Mouse (Mus musculus) neural tube, embryonic 14.5 days (tissue): ENCODE results near the gene Anxa11. TPM values are rescaled to one million over a fixed set of nuclear protein-coding genes. Genes with fewer than 3 reads are reported as not detected.

ENCODE experiments used
- ATAC-seq: fragments of 200-750 bp; cut with Nextera tagmentation; 2 replicates; pipeline ENCODE4 v1.8.0; 2017; ENCODE audit warnings: low read depth, mild to moderate bottlenecking, moderate TSS enrichment, moderate library complexity
- H3K27ac ChIP-seq: fragments of 300-500 bp; sonication (generic); 2 replicates; pipeline ENCODE4 v1.5.1; 2014; ENCODE audit warnings: low read depth, mild to moderate bottlenecking, control low read depth, low read length, moderate library complexity, mixed read lengths
- H3K27me3 ChIP-seq: fragments of 300-500 bp; sonication (generic); 2 replicates; pipeline ENCODE4 v1.6.1; 2014; ENCODE audit warnings: low read length; ENCODE audit not compliant: control insufficient read depth, insufficient read depth
- H3K36me3 ChIP-seq: fragments of 300-500 bp; sonication (generic); 2 replicates; pipeline ENCODE4 v1.6.1; 2014; ENCODE audit warnings: low read length, mixed read lengths; ENCODE audit not compliant: control insufficient read depth, insufficient read depth
- H3K4me1 ChIP-seq: fragments of 300-500 bp; sonication (generic); 2 replicates; pipeline ENCODE4 v1.6.1; 2014; ENCODE audit warnings: low read length; ENCODE audit not compliant: control insufficient read depth, insufficient read depth
- H3K4me2 ChIP-seq: fragments of 300-500 bp; sonication (generic); 2 replicates; pipeline ENCODE4 v1.6.1; 2014; ENCODE audit warnings: mild to moderate bottlenecking, low read depth, low read length, control low read depth
- H3K4me3 ChIP-seq: fragments of 300-500 bp; sonication (generic); 2 replicates; pipeline ENCODE4 v1.5.1; 2014; ENCODE audit warnings: low read depth, low read length, control low read depth, mixed read lengths
- H3K9ac ChIP-seq: fragments of 300-500 bp; sonication (generic); replicated peaks from 2 replicates; pipeline ENCODE4 v1.6.1; 2014; ENCODE audit warnings: low read depth, mild to moderate bottlenecking, control low read depth, low read length, mixed read lengths
- H3K9me3 ChIP-seq: fragments of 300-500 bp; sonication (generic); 2 replicates; pipeline ENCODE4 v1.6.1; 2016; ENCODE audit warnings: low read length; ENCODE audit not compliant: control insufficient read depth
- WGBS: fragments of 180-500 bp; shearing (Covaris S2); extraction: QIAGEN DNeasy Blood & Tissue Kit; methylation state at CpG from one replicate; pipeline ENCODE4 v1.1.7; 2014; 5-methylcytosine and 5-hydroxymethylcytosine counted together
- polyA plus RNA-seq: library from polyadenylated mRNA; unstranded; fragments of >200 nt; fragmentation: Nextera tagmentation; extraction: Ambion mirVana; gene quantifications from 2 replicates; pipeline ENCODE4 v1.2.1, GENCODE M21; 2014

Anxa11 gene
- polyA plus RNA-seq, 1 experiment from 2014 or later = 0.91 TPM

GRCm38 (mm10) chr14:25831332-25831731 is 10.6 kb upstream of the Anxa11 start:
- H3K9me3 ChIP-seq = no peaks in the 10 kb centered on the region
- WGBS = 79% methylated on average over 1 of the region's 1 CpGs
- no peak overlapping the region for H3K9ac ChIP-seq
- H3K4me2 ChIP-seq = no peak overlapping the region
- H3K4me3 ChIP-seq = no peak overlapping the region
- no peak for ATAC-seq
- no peaks in the 10 kb centered on the region for H3K27me3 ChIP-seq
- H3K4me1 ChIP-seq = no peaks in the 10 kb centered on the region
- no peaks in the 10 kb centered on the region for H3K36me3 ChIP-seq
- no peak overlapping the region for H3K27ac ChIP-seq

- 9% methylated on average over 14 of the region's 14 CpGs for WGBS
- Histone ChIP-seq H3K27ac (no peak overlapping the region), H3K36me3 (no peaks in the 10 kb centered on the region), H3K4me3 (no peak overlapping the region), H3K27me3 (no peaks in the 10 kb centered on the region), H3K4me2 (no peak overlapping the region), H3K9ac (no peak overlapping the region), H3K4me1 (no peaks in the 10 kb centered on the region), H3K9me3 (no peaks in the 10 kb centered on the region)
- ATAC-seq = no peak; the same call in 1 of the 2 replicates
Measured at GRCm38 (mm10) chr14:25832301-25832700, 9.7 kb upstream of the Anxa11 start.

GRCm38 (mm10) chr14:25838411-25838810 is 3.5 kb upstream of the Anxa11 start:
- Histone ChIP-seq H3K4me1 (peaks cover 8% of the 10 kb centered on the region; the same call in 1 of the 2 replicates), H3K9ac (no peak overlapping the region), H3K4me2 (no peak overlapping the region), H3K27me3 (peaks cover 15% of the 10 kb centered on the region), H3K9me3 (no peaks in the 10 kb centered on the region), H3K4me3 (no peak overlapping the region), H3K27ac (no peak overlapping the region), H3K36me3 (no peaks in the 10 kb centered on the region)
- WGBS = 49% methylated on average over 8 of the region's 8 CpGs
- no peak for ATAC-seq

- no peak for ATAC-seq
- Histone ChIP-seq H3K4me2 (no peak overlapping the region), H3K4me3 (no peak overlapping the region), H3K36me3 (no peaks in the 10 kb centered on the region), H3K27ac (no peak overlapping the region), H3K9me3 (no peaks in the 10 kb centered on the region), H3K4me1 (peaks cover 8% of the 10 kb centered on the region; the same call in 1 of the 2 replicates), H3K9ac (no peak overlapping the region), H3K27me3 (peaks cover 19% of the 10 kb centered on the region)
- 75% methylated on average over 7 of the region's 7 CpGs for WGBS
Measured at GRCm38 (mm10) chr14:25839791-25840190, 2.2 kb upstream of the Anxa11 start.

GRCm38 (mm10) chr14:25840961-25841360 is 995 bp upstream of the Anxa11 start:
- Histone ChIP-seq H3K27ac (no peak overlapping the region), H3K9me3 (no peaks in the 10 kb centered on the region), H3K4me3 (no peak overlapping the region), H3K27me3 (peaks cover 19% of the 10 kb centered on the region), H3K36me3 (no peaks in the 10 kb centered on the region), H3K4me1 (peaks cover 8% of the 10 kb centered on the region; the same call in 1 of the 2 replicates), H3K4me2 (no peak overlapping the region), H3K9ac (no peak overlapping the region)
- ATAC-seq = no peak
- WGBS = 5% methylated on average over 7 of the region's 7 CpGs

- peaks cover 8% of the 10 kb centered on the region; the same call in 1 of the 2 replicates for H3K4me1 ChIP-seq
- WGBS = 2% methylated on average over 4 of the region's 4 CpGs
- peaks cover 19% of the 10 kb centered on the region for H3K27me3 ChIP-seq
- H3K4me3 ChIP-seq = peak overlapping the region; percentile 42
- no peaks in the 10 kb centered on the region for H3K9me3 ChIP-seq
- ATAC-seq = no peak
- no peak overlapping the region for H3K9ac ChIP-seq
- H3K4me2 ChIP-seq = peak overlapping the region; percentile 90
- H3K27ac ChIP-seq = no peak overlapping the region
- H3K36me3 ChIP-seq = no peaks in the 10 kb centered on the region
Measured at GRCm38 (mm10) chr14:25841579-25841978, 377 bp upstream of the Anxa11 start.

- under 1% methylated on average over 12 of the region's 12 CpGs for WGBS
- Histone ChIP-seq H3K9ac (no peak overlapping the region), H3K4me3 (peak overlapping the region; percentile 42), H3K27ac (no peak overlapping the region), H3K4me2 (peak overlapping the region; percentile 90), H3K4me1 (peaks cover 8% of the 10 kb centered on the region; the same call in 1 of the 2 replicates), H3K27me3 (peaks cover 19% of the 10 kb centered on the region), H3K36me3 (no peaks in the 10 kb centered on the region), H3K9me3 (no peaks in the 10 kb centered on the region)
- ATAC-seq = no peak
Measured at GRCm38 (mm10) chr14:25842688-25843003, 690 bp downstream of the Anxa11 start.

- H3K27ac ChIP-seq = no peak overlapping the region
- no peaks in the 10 kb centered on the region for H3K9me3 ChIP-seq
- no peaks in the 10 kb centered on the region for H3K36me3 ChIP-seq
- whole genome bisulfite sequencing = 97% methylated on average over 4 of the region's 4 CpGs
- peaks cover 8% of the 10 kb centered on the region; the same call in 1 of the 2 replicates for H3K4me1 ChIP-seq
- no peak overlapping the region for H3K4me3 ChIP-seq
- no peak overlapping the region for H3K9ac ChIP-seq
- no peak for ATAC-seq
- H3K27me3 ChIP-seq = peaks cover 19% of the 10 kb centered on the region
- no peak overlapping the region for H3K4me2 ChIP-seq
Measured at GRCm38 (mm10) chr14:25844372-25844771, 2.4 kb downstream of the Anxa11 start.

GRCm38 (mm10) chr14:25845832-25846383 is 4.0 kb downstream of the Anxa11 start:
- 72% methylated on average over 6 of the region's 6 CpGs for WGBS
- Histone ChIP-seq H3K27ac (no peak overlapping the region), H3K4me3 (no peak overlapping the region), H3K36me3 (no peaks in the 10 kb centered on the region), H3K4me1 (peaks cover 8% of the 10 kb centered on the region; the same call in 1 of the 2 replicates), H3K9me3 (no peaks in the 10 kb centered on the region), H3K4me2 (no peak overlapping the region), H3K27me3 (peaks cover 19% of the 10 kb centered on the region), H3K9ac (no peak overlapping the region)
- ATAC-seq = no peak
